Mouse (Mus musculus) liver, embryonic 13.5 days (tissue): ENCODE measurements around the gene Bptf. TPM values are rescaled to one million over a fixed set of nuclear protein-coding genes. Genes with fewer than 3 reads are reported as not detected.
A peak's percentile ranks its signal among the peaks of the same experiment; 100 is the strongest.

Experiments used
- ATAC-seq: fragments of 200-750 bp; cut with Nextera tagmentation; 2 replicates; pipeline ENCODE4 v1.8.0; 2017; ENCODE audit warnings: low read depth, mild to moderate bottlenecking, moderate number of reproducible peaks, moderate library complexity
- DNase-seq: peaks from one replicate; pipeline ENCODE4 v3.0.0; 2022
- H3K27ac ChIP-seq: fragments of 300-500 bp; sonication (generic); 2 replicates; pipeline ENCODE4 v1.5.1; 2015; ENCODE audit warnings: moderate library complexity, mild to moderate bottlenecking, inconsistent platforms
- H3K27me3 ChIP-seq: fragments of 300-500 bp; sonication (generic); 2 replicates; pipeline ENCODE4 v1.6.1; 2015; ENCODE audit warnings: mild to moderate bottlenecking, inconsistent platforms
- H3K36me3 ChIP-seq: fragments of 300-500 bp; sonication (generic); 2 replicates; pipeline ENCODE4 v1.6.1; 2015; ENCODE audit warnings: mild to moderate bottlenecking, inconsistent platforms
- H3K4me1 ChIP-seq: fragments of 300-500 bp; sonication (generic); replicated peaks from 2 replicates; pipeline ENCODE4 v1.6.1; 2015; ENCODE audit warnings: inconsistent platforms
- H3K4me2 ChIP-seq: fragments of 300-500 bp; sonication (generic); 2 replicates; pipeline ENCODE4 v1.6.1; 2015; ENCODE audit warnings: inconsistent platforms, mild to moderate bottlenecking, moderate library complexity
- H3K4me3 ChIP-seq: fragments of 300-500 bp; sonication (generic); replicated peaks from 2 replicates; pipeline ENCODE4 v1.5.1; 2015; ENCODE audit warnings: mild to moderate bottlenecking, inconsistent platforms
- H3K9ac ChIP-seq: fragments of 300-500 bp; sonication (generic); 2 replicates; pipeline ENCODE4 v1.6.1; 2015; ENCODE audit warnings: mild to moderate bottlenecking, inconsistent platforms
- H3K9me3 ChIP-seq: fragments of 300-500 bp; sonication (generic); replicated peaks from 2 replicates; pipeline ENCODE4 v1.6.1; 2016; ENCODE audit warnings: inconsistent platforms
- WGBS: fragments of 180-500 bp; shearing (Covaris S2); methylation state at CpG from one replicate; pipeline ENCODE4 v1.1.7; 2015; ENCODE audit not compliant: insufficient replicate concordance; 5-methylcytosine and 5-hydroxymethylcytosine counted together
- polyA plus RNA-seq: library from polyadenylated mRNA; unstranded; fragments of >200 nt; fragmentation: Nextera tagmentation; extraction: Ambion mirVana; gene quantifications from 2 replicates; pipeline ENCODE4 v1.2.1, GENCODE M21; 2015

Bptf gene
- polyA plus RNA-seq, 1 experiment from 2014 or later = 9.3 TPM

- Histone ChIP-seq H3K4me3 (no peak overlapping the region), H3K4me1 (peaks cover 39% of the 10 kb centered on the region), H3K27me3 (no peaks in the 10 kb centered on the region), H3K9ac (no peak overlapping the region), H3K9me3 (no peaks in the 10 kb centered on the region), H3K36me3 (peaks cover 22% of the 10 kb centered on the region), H3K27ac (peak overlapping the region; percentile 48), H3K4me2 (no peak overlapping the region)
- DNase-seq (no peak), ATAC-seq (no peak)
- WGBS = 64% methylated on average over 10 of the region's 10 CpGs
Measured at GRCm38 (mm10) chr11:107113881-107114557, 17.9 kb downstream of the Bptf start.

- Histone ChIP-seq H3K4me3 (no peak overlapping the region), H3K4me2 (no peak overlapping the region), H3K9ac (no peak overlapping the region), H3K9me3 (no peaks in the 10 kb centered on the region), H3K36me3 (peaks cover 22% of the 10 kb centered on the region), H3K4me1 (peaks cover 36% of the 10 kb centered on the region), H3K27me3 (no peaks in the 10 kb centered on the region), H3K27ac (no peak overlapping the region; the same call in 1 of the 2 replicates)
- 66% methylated on average over 4 of the region's 4 CpGs for whole genome bisulfite sequencing
- ATAC-seq = 0 out of 2 replicates have a peak, but pooled peaks have one; percentile 32
- DNase-seq = no peak
Measured at GRCm38 (mm10) chr11:107113112-107113511, 18.8 kb downstream of the Bptf start.

- peaks cover 22% of the 10 kb centered on the region for H3K36me3 ChIP-seq
- H3K9ac ChIP-seq = no peak overlapping the region
- ATAC-seq = no peak
- no peaks in the 10 kb centered on the region for H3K9me3 ChIP-seq
- no peaks in the 10 kb centered on the region for H3K27me3 ChIP-seq
- no peak for DNase-seq
- no peak overlapping the region for H3K4me3 ChIP-seq
- WGBS = 80% methylated on average over 8 of the region's 8 CpGs
- H3K27ac ChIP-seq = no peak overlapping the region
- H3K4me1 ChIP-seq = peaks cover 28% of the 10 kb centered on the region
- H3K4me2 ChIP-seq = no peak overlapping the region
Measured at GRCm38 (mm10) chr11:107109669-107110068, 22.3 kb downstream of the Bptf start.

GRCm38 (mm10) chr11:107108892-107109291 is 23.0 kb downstream of the Bptf start:
- no peaks in the 10 kb centered on the region for H3K27me3 ChIP-seq
- no peaks in the 10 kb centered on the region for H3K9me3 ChIP-seq
- ATAC-seq (no peak), DNase-seq (no peak)
- WGBS = 85% methylated on average over 2 of the region's 2 CpGs
- H3K4me3 ChIP-seq = no peak overlapping the region
- H3K4me1 ChIP-seq = peaks cover 27% of the 10 kb centered on the region
- no peak overlapping the region for H3K27ac ChIP-seq
- no peak overlapping the region for H3K9ac ChIP-seq
- H3K36me3 ChIP-seq = peaks cover 22% of the 10 kb centered on the region
- H3K4me2 ChIP-seq = no peak overlapping the region

GRCm38 (mm10) chr11:107107725-107108078 is 24.2 kb downstream of the Bptf start:
- Histone ChIP-seq H3K9me3 (no peaks in the 10 kb centered on the region), H3K27me3 (no peaks in the 10 kb centered on the region), H3K4me1 (peaks cover 35% of the 10 kb centered on the region), H3K9ac (no peak overlapping the region), H3K27ac (no peak overlapping the region), H3K4me3 (no peak overlapping the region), H3K4me2 (no peak overlapping the region), H3K36me3 (peaks cover 22% of the 10 kb centered on the region)
- no peak for ATAC-seq
- DNase-seq = no peak
- WGBS = 72% methylated on average over 4 of the region's 4 CpGs

- ATAC-seq = no peak
Measured at GRCm38 (mm10) chr11:107106978-107107724, 24.8 kb downstream of the Bptf start.

GRCm38 (mm10) chr11:107106461-107106860 is 25.5 kb downstream of the Bptf start:
- H3K4me1 ChIP-seq = peaks cover 44% of the 10 kb centered on the region
- no peak overlapping the region for H3K9ac ChIP-seq
- ATAC-seq (no peak), DNase-seq (no peak)
- no peak overlapping the region for H3K4me2 ChIP-seq
- WGBS = 85% methylated on average over 8 of the region's 8 CpGs
- no peak overlapping the region for H3K27ac ChIP-seq
- peaks cover 21% of the 10 kb centered on the region for H3K36me3 ChIP-seq
- H3K4me3 ChIP-seq = no peak overlapping the region
- H3K9me3 ChIP-seq = no peaks in the 10 kb centered on the region
- H3K27me3 ChIP-seq = no peaks in the 10 kb centered on the region

More at GRCm38 (mm10) chr11:107106978-107107724, 24.8 kb downstream of the Bptf start:
- Histone ChIP-seq H3K4me1 (peaks cover 41% of the 10 kb centered on the region), H3K4me3 (no peak overlapping the region), H3K4me2 (no peak overlapping the region), H3K36me3 (peaks cover 22% of the 10 kb centered on the region), H3K27me3 (no peaks in the 10 kb centered on the region), H3K9me3 (no peaks in the 10 kb centered on the region), H3K27ac (no peak overlapping the region), H3K9ac (no peak overlapping the region)
- 78% methylated on average over 12 of the region's 12 CpGs for WGBS
- DNase-seq = no peak

GRCm38 (mm10) chr11:107105227-107105626 is 26.7 kb downstream of the Bptf start:
- peaks cover 41% of the 10 kb centered on the region for H3K4me1 ChIP-seq
- H3K9ac ChIP-seq = no peak overlapping the region
- H3K27me3 ChIP-seq = no peaks in the 10 kb centered on the region
- peaks cover 10% of the 10 kb centered on the region for H3K36me3 ChIP-seq
- H3K4me3 ChIP-seq = no peak overlapping the region
- DNase-seq (peak; percentile 55), ATAC-seq (no peak)
- H3K4me2 ChIP-seq = no peak overlapping the region
- no peak overlapping the region for H3K27ac ChIP-seq
- 41% methylated on average over 5 of the region's 5 CpGs for WGBS
- H3K9me3 ChIP-seq = no peaks in the 10 kb centered on the region

- Histone ChIP-seq H3K36me3 (peaks cover 13% of the 10 kb centered on the region), H3K9ac (no peak overlapping the region), H3K27ac (no peak overlapping the region), H3K4me2 (no peak overlapping the region), H3K4me1 (peaks cover 33% of the 10 kb centered on the region), H3K4me3 (no peak overlapping the region), H3K27me3 (no peaks in the 10 kb centered on the region), H3K9me3 (no peaks in the 10 kb centered on the region)
- DNase-seq (no peak), ATAC-seq (no peak)
- WGBS = 81% methylated on average over 2 of the region's 2 CpGs
Measured at GRCm38 (mm10) chr11:107103736-107104135, 28.2 kb downstream of the Bptf start.

- no peak overlapping the region for H3K27ac ChIP-seq
- no peak overlapping the region for H3K9ac ChIP-seq
- ATAC-seq (no peak), DNase-seq (no peak)
- H3K4me2 ChIP-seq = no peak overlapping the region
- H3K4me1 ChIP-seq = peaks cover 33% of the 10 kb centered on the region
- H3K9me3 ChIP-seq = no peaks in the 10 kb centered on the region
- peaks cover 18% of the 10 kb centered on the region for H3K36me3 ChIP-seq
- no peaks in the 10 kb centered on the region for H3K27me3 ChIP-seq
- no peak overlapping the region for H3K4me3 ChIP-seq
- 44% methylated on average over 2 of the region's 2 CpGs for WGBS
Measured at GRCm38 (mm10) chr11:107103224-107103589, 28.7 kb downstream of the Bptf start.

GRCm38 (mm10) chr11:107102465-107103223 is 29.3 kb downstream of the Bptf start:
- no peak for DNase-seq
- no peak overlapping the region for H3K4me3 ChIP-seq
- H3K9me3 ChIP-seq = no peaks in the 10 kb centered on the region
- no peak overlapping the region for H3K4me2 ChIP-seq
- no peaks in the 10 kb centered on the region for H3K27me3 ChIP-seq
- H3K27ac ChIP-seq = no peak overlapping the region
- peaks cover 29% of the 10 kb centered on the region for H3K4me1 ChIP-seq
- no peak overlapping the region for H3K9ac ChIP-seq
- H3K36me3 ChIP-seq = peaks cover 20% of the 10 kb centered on the region
- WGBS = 42% methylated on average over 11 of the region's 11 CpGs
- ATAC-seq = no peak
